In genomic region chr1:11996297-11996878, GRCm38 (mm10) we compare ENCODE assay signal across 21 mouse cellular contexts.
A peak's percentile ranks its signal among the peaks of the same experiment; 100 is the strongest.
DNase-seq lines count a peak whose midpoint lies in the region; ATAC-seq lines count a peak whose summit lies in the region.
"Had no signal": no experiment of that assay in that cellular context is flagged by ENCODE, and none has a peak within 500 bp of the region (broad histone marks: within the 10 kb centered on the region; RNA-seq: fewer than 3 reads in every experiment).

No protein-coding gene starts in this region.

- no peaks in the 10 kb centered on the region for H3K27me3 ChIP-seq in limb, embryonic 12.5 days
- no peaks in the 10 kb centered on the region for H3K27me3 ChIP-seq in limb, embryonic 10.5 days (ENCODE audit: low read depth, poor library complexity, severe bottlenecking)
- no peaks in the 10 kb centered on the region for H3K27me3 ChIP-seq in intestine, embryonic 16.5 days (replicated peaks; ENCODE audit: control insufficient read depth, insufficient read depth, low read length)
- H3K27me3 ChIP-seq in hindbrain, embryonic 14.5 days (ENCODE audit: control insufficient read depth, insufficient read depth, low read length): no peaks in the 10 kb centered on the region
- H3K27me3 ChIP-seq: embryonic facial prominence, embryonic 15.5 days; heart, embryonic 15.5 days; hindbrain, embryonic 13.5 days had no signal

- no peak for DNase-seq in frontal cortex, postnatal 10 days (ENCODE audit: low spot score in 2 of 2)
- DNase-seq in limb, embryonic 10.5 days (ENCODE audit: low spot score): no peak
- DNase-seq in mesoderm, embryonic 11.5 days (ENCODE audit: low read depth, low spot score): peak; percentile 37
- DNase-seq in hindbrain, embryonic 14.5 days (ENCODE audit: low spot score): no peak
- DNase-seq: adrenal gland, postnatal 10 days; cerebellum, adult 11 months; cerebellum, adult 8-10 months; cerebellum, postnatal 14 days; gastrocnemius, postnatal 14 days; heart, adult 2 months; heart, postnatal 14 days had no signal

- no peaks in the 10 kb centered on the region for H3K9me3 ChIP-seq in limb, embryonic 12.5 days
- H3K9me3 ChIP-seq in limb, embryonic 10.5 days (replicated peaks): no peaks in the 10 kb centered on the region
- H3K9me3 ChIP-seq in intestine, embryonic 16.5 days (ENCODE audit: control insufficient read depth, low read length): no peaks in the 10 kb centered on the region
- H3K9me3 ChIP-seq in hindbrain, embryonic 14.5 days (ENCODE audit: control insufficient read depth, low read length): no peaks in the 10 kb centered on the region
- H3K9me3 ChIP-seq: embryonic facial prominence, embryonic 15.5 days; forebrain, embryonic 10.5 days; heart, embryonic 15.5 days; hindbrain, embryonic 13.5 days had no signal

- H3K4me3 ChIP-seq in limb, embryonic 12.5 days (replicated peaks): no peak overlapping the region
- no peak overlapping the region for H3K4me3 ChIP-seq in limb, embryonic 10.5 days
- H3K4me3 ChIP-seq in intestine, embryonic 16.5 days (ENCODE audit: low read length): no peak overlapping the region
- H3K4me3 ChIP-seq in hindbrain, embryonic 14.5 days (replicated peaks; ENCODE audit: low read length): no peak overlapping the region
- H3K4me3 ChIP-seq: embryonic facial prominence, embryonic 15.5 days; erythroblast, embryonic 14.5 days; forebrain, embryonic 10.5 days; heart, adult 2 months; heart, embryonic 15.5 days; hindbrain, embryonic 13.5 days had no signal

- peaks cover 18% of the 10 kb centered on the region for H3K4me1 ChIP-seq in limb, embryonic 12.5 days (replicated peaks)
- peaks cover 8% of the 10 kb centered on the region for H3K4me1 ChIP-seq in limb, embryonic 10.5 days
- no peaks in the 10 kb centered on the region for H3K4me1 ChIP-seq in intestine, embryonic 16.5 days (ENCODE audit: control insufficient read depth, insufficient read depth, low read length)
- no peaks in the 10 kb centered on the region for H3K4me1 ChIP-seq in hindbrain, embryonic 14.5 days (replicated peaks; ENCODE audit: control insufficient read depth, insufficient read depth, low read length)
- H3K4me1 ChIP-seq: embryonic facial prominence, embryonic 15.5 days; heart, embryonic 15.5 days had no signal

- ATAC-seq in frontal cortex, adult (ENCODE audit: low TSS enrichment): peak; percentile 92
- no peak for ATAC-seq in limb, embryonic 12.5 days (ENCODE audit: insufficient number of reproducible peaks, insufficient read depth, low FRiP score, low TSS enrichment, low read depth)
- ATAC-seq in intestine, embryonic 16.5 days: peak; percentile 40; the same call in 1 of the 2 replicates
- ATAC-seq in hindbrain, embryonic 14.5 days (ENCODE audit: low FRiP score): no peak
- ATAC-seq: forebrain, embryonic 14.5 days had no signal

- H3K36me3 ChIP-seq in limb, embryonic 12.5 days: no peaks in the 10 kb centered on the region
- no peaks in the 10 kb centered on the region for H3K36me3 ChIP-seq in limb, embryonic 10.5 days
- H3K36me3 ChIP-seq in intestine, embryonic 16.5 days (ENCODE audit: control insufficient read depth, insufficient read depth, low read length): no peaks in the 10 kb centered on the region
- H3K36me3 ChIP-seq in hindbrain, embryonic 14.5 days (replicated peaks; ENCODE audit: control insufficient read depth, insufficient read depth): no peaks in the 10 kb centered on the region
- H3K36me3 ChIP-seq: embryonic facial prominence, embryonic 15.5 days; forebrain, embryonic 10.5 days; heart, embryonic 15.5 days; hindbrain, embryonic 13.5 days had no signal

- 31% methylated on average over 2 of the region's 2 CpGs for WGBS in limb, embryonic 12.5 days
- WGBS in limb, embryonic 10.5 days: 59% methylated on average over 2 of the region's 2 CpGs
- WGBS in intestine, embryonic 16.5 days: 34% methylated on average over 2 of the region's 2 CpGs
- 70% methylated on average over 2 of the region's 2 CpGs for WGBS in hindbrain, embryonic 14.5 days

- H3K27ac ChIP-seq in limb, embryonic 12.5 days: peak overlapping the region; percentile 23; the same call in 1 of the 2 replicates
- H3K27ac ChIP-seq in limb, embryonic 10.5 days: no peak overlapping the region
- no peak overlapping the region for H3K27ac ChIP-seq in intestine, embryonic 16.5 days (ENCODE audit: low read length)
- no peak overlapping the region for H3K27ac ChIP-seq in hindbrain, embryonic 14.5 days
- H3K27ac ChIP-seq: embryonic facial prominence, embryonic 15.5 days; forebrain, embryonic 10.5 days; heart, adult 2 months; heart, embryonic 15.5 days; hindbrain, embryonic 13.5 days had no signal

- no peak overlapping the region for H3K4me2 ChIP-seq in limb, embryonic 12.5 days
- H3K4me2 ChIP-seq in intestine, embryonic 16.5 days (ENCODE audit: low read depth, low read length): no peak overlapping the region
- no peak overlapping the region for H3K4me2 ChIP-seq in hindbrain, embryonic 14.5 days (replicated peaks)
- H3K4me2 ChIP-seq: embryonic facial prominence, embryonic 15.5 days; heart, embryonic 11.5 days; heart, embryonic 15.5 days; hindbrain, embryonic 13.5 days had no signal

- H3K9ac ChIP-seq in limb, embryonic 12.5 days (replicated peaks): no peak overlapping the region
- H3K9ac ChIP-seq in intestine, embryonic 16.5 days (ENCODE audit: low read depth, low read length): no peak overlapping the region
- H3K9ac ChIP-seq in hindbrain, embryonic 14.5 days: no peak overlapping the region
- H3K9ac ChIP-seq: embryonic facial prominence, embryonic 15.5 days; heart, embryonic 15.5 days; hindbrain, embryonic 13.5 days had no signal

Comparison
In these comparisons a context has a peak if more than half of its experiments do, and no peak if none do; other contexts are left out.
1. ATAC-seq: peak in frontal cortex, adult (single experiment) and intestine, embryonic 16.5 days (single experiment); none in limb, embryonic 12.5 days (single experiment) and hindbrain, embryonic 14.5 days (single experiment).